Mouse (Mus musculus) embryonic fibroblast, embryonic 13.5 days (primary cell): ENCODE measurements around the gene Il4. TPM values are rescaled to one million over a fixed set of nuclear protein-coding genes. Genes with fewer than 3 reads are reported as not detected.
A peak's percentile ranks its signal among the peaks of the same experiment; 100 is the strongest.

Experiments used
- H3K27ac ChIP-seq: 2 replicates; pipeline ENCODE4 v1.5.1; 2012; ENCODE audit warnings: low read length, control low read depth, inconsistent platforms; ENCODE audit not compliant: insufficient read depth
- H3K4me1 ChIP-seq: 2 replicates; pipeline ENCODE4 v1.6.1; 2011; ENCODE audit warnings: low read length; ENCODE audit not compliant: control insufficient read depth, insufficient read depth
- H3K4me3 ChIP-seq: 2 replicates; pipeline ENCODE4 v1.5.1; 2011; ENCODE audit warnings: mild to moderate bottlenecking, control low read depth, low read length; ENCODE audit not compliant: insufficient read depth
- CTCF ChIP-seq: IDR thresholded peaks from 2 replicates; pipeline ENCODE4 v1.5.1; 2011; ENCODE audit warnings: mild to moderate bottlenecking, control low read depth, low read length, moderate library complexity, borderline replicate concordance; ENCODE audit not compliant: insufficient read depth
- POLR2A ChIP-seq: IDR thresholded peaks from 2 replicates; pipeline ENCODE4 v1.6.1; 2011; ENCODE audit warnings: low read depth, mild to moderate bottlenecking, control low read depth, low read length, moderate library complexity
- polyA plus RNA-seq: library from polyadenylated mRNA; stranded (reverse); fragments of >200 nt; gene quantifications from 2 replicates; pipeline ENCODE4 v1.2.4, GENCODE M21; 2011; ENCODE audit warnings: low read depth; ENCODE audit not compliant: missing spikeins, insufficient read length

Il4 gene
- polyA plus RNA-seq, 1 experiment, result not detected

- H3K27ac ChIP-seq, result no peak overlapping the region
- H3K4me3 ChIP-seq, result no peak overlapping the region
- TF ChIP-seq POLR2A (no peak), CTCF (no peak)
- H3K4me1 ChIP-seq, result no peaks in the 10 kb centered on the region
Observed at GRCm38 (mm10) chr11:53644017-53644416, 25.5 kb upstream of the Il4 start.

- H3K27ac ChIP-seq, result no peak overlapping the region
- no peak overlapping the region for H3K4me3 ChIP-seq
- TF ChIP-seq CTCF, result peak; percentile 17; the same call in 1 of the 2 replicates
- TF ChIP-seq POLR2A, result no peak
- H3K4me1 ChIP-seq, result no peaks in the 10 kb centered on the region
Observed at GRCm38 (mm10) chr11:53642744-53643279, 24.3 kb upstream of the Il4 start.

GRCm38 (mm10) chr11:53637803-53638260, 19.4 kb upstream of the Il4 start:
- TF ChIP-seq POLR2A, result no peak
- TF ChIP-seq CTCF, result no peak
- no peak overlapping the region for H3K27ac ChIP-seq
- no peaks in the 10 kb centered on the region for H3K4me1 ChIP-seq
- H3K4me3 ChIP-seq, result no peak overlapping the region

- Histone ChIP-seq H3K4me1 (no peaks in the 10 kb centered on the region), H3K27ac (no peak overlapping the region), H3K4me3 (no peak overlapping the region)
- no peak for TF ChIP-seq POLR2A
- TF ChIP-seq CTCF, result no peak
Observed at GRCm38 (mm10) chr11:53637046-53637802, 18.8 kb upstream of the Il4 start.

GRCm38 (mm10) chr11:53636183-53636646, 17.7 kb upstream of the Il4 start:
- H3K27ac ChIP-seq, result no peak overlapping the region
- no peak overlapping the region for H3K4me3 ChIP-seq
- TF ChIP-seq POLR2A (no peak), CTCF (no peak)
- no peaks in the 10 kb centered on the region for H3K4me1 ChIP-seq

GRCm38 (mm10) chr11:53635590-53636182, 17.2 kb upstream of the Il4 start:
- no peak overlapping the region for H3K4me3 ChIP-seq
- no peak for TF ChIP-seq POLR2A
- TF ChIP-seq CTCF, result no peak
- H3K4me1 ChIP-seq, result no peaks in the 10 kb centered on the region
- no peak overlapping the region for H3K27ac ChIP-seq

- Histone ChIP-seq H3K4me1 (no peaks in the 10 kb centered on the region), H3K4me3 (no peak within 1 kb of the TSS), H3K27ac (no peak within 1 kb of the TSS)
- no peak for TF ChIP-seq POLR2A
- no peak for TF ChIP-seq CTCF
Observed at GRCm38 (mm10) chr11:53634556-53634955, 16.1 kb upstream of the Il4 start, which contains the start of gene Il13. Il13 (minus strand) TSS chr11:53634702.

GRCm38 (mm10) chr11:53633644-53634043, 15.2 kb upstream of the Il4 start:
- Histone ChIP-seq H3K4me3 (no peak overlapping the region), H3K27ac (no peak overlapping the region), H3K4me1 (no peaks in the 10 kb centered on the region)
- TF ChIP-seq POLR2A (no peak), CTCF (no peak)

GRCm38 (mm10) chr11:53632122-53632733, 13.8 kb upstream of the Il4 start:
- Histone ChIP-seq H3K4me3 (no peak overlapping the region), H3K4me1 (no peaks in the 10 kb centered on the region), H3K27ac (no peak overlapping the region)
- TF ChIP-seq POLR2A, result no peak
- TF ChIP-seq CTCF, result no peak

- TF ChIP-seq POLR2A (no peak), CTCF (peak; percentile 39; the same call in 1 of the 2 replicates)
- Histone ChIP-seq H3K4me3 (no peak overlapping the region), H3K4me1 (no peaks in the 10 kb centered on the region)
Observed at GRCm38 (mm10) chr11:53627859-53628258, 9.4 kb upstream of the Il4 start.

More at GRCm38 (mm10) chr11:53627859-53628258, 9.4 kb upstream of the Il4 start:
- no peak overlapping the region for H3K27ac ChIP-seq
